Mouse (Mus musculus) liver, adult 2 months (tissue): Measurements from ENCODE around the gene Hydin. TPM values are rescaled to one million over a fixed set of nuclear protein-coding genes. Genes with fewer than 3 reads are reported as not detected.
A peak's percentile ranks its signal among the peaks of the same experiment; 100 is the strongest.

Source experiments
- DNase-seq: peaks from one replicate; pipeline ENCODE4 v3.0.0-alpha.2; 2011; ENCODE audit warnings: low read depth, low spot score; ENCODE audit errors: extremely low read depth
- H3K27ac ChIP-seq: fragments of 200-500 bp; replicated peaks from 2 replicates; pipeline ENCODE4 v1.5.1; 2012; ENCODE audit warnings: low read depth, mild to moderate bottlenecking, control low read depth, inconsistent platforms, low read length; ENCODE audit not compliant: insufficient read depth
- H3K27me3 ChIP-seq: fragments of 200-500 bp; 2 replicates; pipeline ENCODE4 v1.6.1; 2012; ENCODE audit warnings: mild to moderate bottlenecking, moderate library complexity, low read length, inconsistent platforms; ENCODE audit not compliant: control insufficient read depth, insufficient read depth
- H3K36me3 ChIP-seq: fragments of 200-500 bp; 2 replicates; pipeline ENCODE4 v1.6.1; 2012; ENCODE audit warnings: low read length, inconsistent platforms; ENCODE audit not compliant: control insufficient read depth, insufficient read depth
- H3K4me1 ChIP-seq: fragments of 200-500 bp; 2 replicates; pipeline ENCODE4 v1.6.1; 2011; ENCODE audit warnings: low read length; ENCODE audit not compliant: control insufficient read depth, insufficient read depth
- H3K4me3 ChIP-seq: fragments of 200-500 bp; 2 replicates; pipeline ENCODE4 v1.5.1; 2011; ENCODE audit warnings: low read depth, mild to moderate bottlenecking, control low read depth, low read length, moderate library complexity; ENCODE audit not compliant: insufficient read depth
- H3K79me2 ChIP-seq: fragments of 200-500 bp; 2 replicates; pipeline ENCODE4 v1.6.1; 2012; ENCODE audit warnings: inconsistent platforms, mild to moderate bottlenecking, low read length, moderate library complexity; ENCODE audit not compliant: control insufficient read depth, insufficient read depth
- H3K9ac ChIP-seq: fragments of 200-500 bp; 2 replicates; pipeline ENCODE4 v1.6.1; 2012; ENCODE audit warnings: low read depth, mild to moderate bottlenecking, control low read depth, inconsistent platforms, low read length
- CTCF ChIP-seq: fragments of 200-500 bp; IDR thresholded peaks from 2 replicates; pipeline ENCODE4 v1.5.1; 2011; ENCODE audit warnings: low read depth, low read length, control low read depth
- POLR2A ChIP-seq: fragments of 200-500 bp; IDR thresholded peaks from 2 replicates; pipeline ENCODE4 v1.6.1; 2011; ENCODE audit warnings: low read length, control low read depth; ENCODE audit not compliant: insufficient read depth; ENCODE audit errors: extremely low read depth
- WGBS: fragments of 180-500 bp; shearing (Covaris S2); methylation state at CpG from one replicate; pipeline ENCODE4 v1.1.7; 2018; 5-methylcytosine and 5-hydroxymethylcytosine counted together
- polyA plus RNA-seq: library from polyadenylated mRNA; depleted of rRNA; stranded (reverse); fragments of >200 nt; gene quantifications from 2 replicates; pipeline ENCODE4 v1.2.3, GENCODE M21; 2012; rRNA removed
- total RNA-seq: library from RNA; depleted of rRNA; stranded (reverse); fragments of >200 nt; gene quantifications from 2 replicates; pipeline ENCODE4 v1.2.3, GENCODE M21; 2014; rRNA removed

Hydin gene
- under 0.01 TPM in 1 of 2 replicates, not detected in the other for total RNA-seq
- polyA plus RNA-seq, result not detected in 2 replicates

DNA sequence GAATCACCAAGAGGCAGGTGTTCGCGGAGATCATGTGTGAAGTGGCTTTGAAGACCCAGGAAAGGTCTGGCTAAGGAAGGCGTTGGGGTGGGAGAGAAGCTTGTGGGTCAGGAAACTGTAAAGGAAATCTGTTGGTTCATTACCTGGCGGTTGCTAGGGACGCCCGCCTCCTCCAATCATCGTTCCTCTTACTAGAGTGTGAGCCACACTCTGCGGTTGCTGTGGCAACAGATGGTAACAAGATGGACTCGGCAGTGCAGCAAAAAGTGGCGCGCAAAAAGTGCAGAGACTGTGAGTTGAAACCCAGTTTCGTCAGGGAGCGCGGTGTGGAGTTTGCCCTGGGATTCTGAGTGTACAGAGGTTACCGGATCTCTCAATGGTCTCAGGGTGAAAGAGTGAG lies at the start of gene Hydin:
Hydin (plus strand) TSS at position 237 of the 400 bp plus-strand sequence.
- no peak for TF ChIP-seq POLR2A
- TF ChIP-seq CTCF, result no peak
- H3K4me3 ChIP-seq, result no peak within 1 kb of the TSS
- H3K27me3 ChIP-seq, result no peaks in the 10 kb centered on the region
- 2% methylated on average over 15 of the region's 15 CpGs for WGBS
- no peaks in the 10 kb centered on the region for H3K79me2 ChIP-seq
- H3K27ac ChIP-seq, result no peak within 1 kb of the TSS
- H3K36me3 ChIP-seq, result no peaks in the 10 kb centered on the region
- H3K9ac ChIP-seq, result no peak within 1 kb of the TSS
- DNase-seq, result no peak
- no peaks in the 10 kb centered on the region for H3K4me1 ChIP-seq

DNA sequence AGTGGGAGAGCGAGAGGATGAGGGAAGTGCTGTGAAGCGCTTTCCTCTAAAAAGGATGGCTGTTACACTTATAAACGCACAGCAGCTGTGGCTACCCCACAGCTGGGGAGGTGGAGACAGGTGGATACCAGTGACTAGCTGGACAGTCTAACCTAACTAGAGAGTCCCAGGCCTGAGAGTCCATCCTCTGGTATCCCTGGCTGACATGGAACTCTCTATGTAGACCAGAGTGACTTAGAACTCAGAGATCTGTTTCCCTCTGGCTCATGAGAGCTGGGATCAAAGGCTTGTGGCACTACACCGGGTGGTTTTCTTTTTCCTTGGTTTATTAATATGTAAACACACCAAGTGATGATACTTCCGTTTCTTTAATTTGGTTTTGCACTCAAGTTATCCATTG lies 49.6 kb upstream of the Hydin start:
- no peak overlapping the region for H3K9ac ChIP-seq
- H3K27me3 ChIP-seq, result no peaks in the 10 kb centered on the region
- WGBS, result 43% methylated on average over 5 of the region's 5 CpGs
- H3K79me2 ChIP-seq, result 0 out of 2 replicates have a peak, but pooled peaks cover 3% of the 10 kb centered on the region
- peaks cover 20% of the 10 kb centered on the region for H3K36me3 ChIP-seq
- no peak overlapping the region for H3K27ac ChIP-seq
- H3K4me3 ChIP-seq, result peak overlapping the region; percentile 4; the same call in 1 of the 2 replicates
- TF ChIP-seq POLR2A, result no peak
- no peak for TF ChIP-seq CTCF
- peaks cover 2% of the 10 kb centered on the region; the same call in 1 of the 2 replicates for H3K4me1 ChIP-seq
- no peak for DNase-seq

- Histone ChIP-seq H3K27ac (0 out of 2 replicates have a peak overlapping the region, but pooled peaks have one; percentile 11), H3K27me3 (no peaks in the 10 kb centered on the region), H3K36me3 (peaks cover 24% of the 10 kb centered on the region), H3K4me1 (peaks cover 2% of the 10 kb centered on the region; the same call in 1 of the 2 replicates), H3K9ac (peak overlapping the region; percentile 66), H3K4me3 (peak overlapping the region; percentile 73), H3K79me2 (0 out of 2 replicates have a peak, but pooled peaks cover 3% of the 10 kb centered on the region)
- peak; percentile 90 for DNase-seq
- TF ChIP-seq POLR2A, result no peak
- TF ChIP-seq CTCF, result no peak
- under 1% methylated on average over 43 of the region's 43 CpGs for WGBS
These were observed 49.1 kb upstream of the Hydin start for GRCm38 (mm10) chr8:110217681-110218131.

DNA sequence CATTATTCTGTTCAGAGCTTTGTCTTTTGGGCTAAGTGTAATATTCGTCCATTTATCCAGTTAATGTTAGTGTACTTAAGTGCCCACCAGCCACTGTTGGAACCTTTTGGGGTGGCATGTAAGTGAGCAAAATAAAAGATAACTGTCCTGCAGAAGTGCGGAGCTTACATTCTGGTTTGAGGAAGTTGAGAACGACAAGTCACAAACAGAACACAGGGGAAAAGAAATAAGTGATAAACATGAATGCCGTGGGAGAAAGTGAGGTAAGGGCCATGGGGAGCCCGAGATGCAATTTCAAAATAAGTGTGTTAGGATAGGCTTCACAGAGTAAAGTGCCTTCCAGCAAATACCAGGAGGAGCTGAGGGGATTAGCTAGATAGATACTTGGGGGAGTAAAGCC lies 48.3 kb upstream of the Hydin start:
- Histone ChIP-seq H3K4me3 (no peak overlapping the region), H3K79me2 (0 out of 2 replicates have a peak, but pooled peaks cover 3% of the 10 kb centered on the region), H3K27me3 (no peaks in the 10 kb centered on the region), H3K36me3 (peaks cover 31% of the 10 kb centered on the region), H3K9ac (no peak overlapping the region), H3K4me1 (peaks cover 2% of the 10 kb centered on the region; the same call in 1 of the 2 replicates), H3K27ac (no peak overlapping the region)
- no peak for TF ChIP-seq CTCF
- 51% methylated on average over 5 of the region's 5 CpGs for WGBS
- DNase-seq, result no peak

DNA sequence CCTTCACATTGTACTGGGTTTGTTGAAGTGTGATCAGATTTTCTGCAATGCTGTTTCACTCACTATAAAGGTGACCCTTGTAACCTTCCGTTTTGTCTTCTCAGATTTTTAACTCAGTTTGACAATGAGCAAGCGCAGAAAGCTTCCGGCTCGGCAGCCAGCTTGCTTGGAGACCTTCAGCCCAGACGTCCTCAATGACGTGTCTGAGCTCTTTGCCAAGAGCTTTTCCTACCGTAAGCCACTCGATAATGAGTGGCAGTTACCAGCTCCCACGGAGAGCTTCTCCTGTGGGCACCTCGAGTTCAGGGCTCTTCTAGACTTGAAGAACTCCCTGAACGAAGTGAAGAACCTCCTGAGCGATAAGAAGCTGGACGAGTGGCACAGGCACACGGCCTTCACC lies 45.8 kb upstream of the Hydin start:
- H3K9ac ChIP-seq, result no peak overlapping the region
- DNase-seq, result no peak
- H3K27ac ChIP-seq, result no peak overlapping the region
- 0 out of 2 replicates have a peak, but pooled peaks cover 3% of the 10 kb centered on the region for H3K79me2 ChIP-seq
- TF ChIP-seq POLR2A, result no peak
- TF ChIP-seq CTCF, result no peak
- whole genome bisulfite sequencing, result 94% methylated on average over 14 of the region's 14 CpGs
- peaks cover 2% of the 10 kb centered on the region; the same call in 1 of the 2 replicates for H3K4me1 ChIP-seq
- peaks cover 34% of the 10 kb centered on the region for H3K36me3 ChIP-seq
- no peak overlapping the region for H3K4me3 ChIP-seq
- H3K27me3 ChIP-seq, result no peaks in the 10 kb centered on the region

GRCm38 (mm10) chr8:110230803-110231202 lies 36.0 kb upstream of the Hydin start:
- no peak for DNase-seq
- no peaks in the 10 kb centered on the region for H3K27me3 ChIP-seq
- no peak overlapping the region for H3K27ac ChIP-seq
- no peak overlapping the region for H3K4me3 ChIP-seq
- no peaks in the 10 kb centered on the region for H3K36me3 ChIP-seq
- no peaks in the 10 kb centered on the region for H3K79me2 ChIP-seq
- H3K9ac ChIP-seq, result no peak overlapping the region
- 46% methylated on average over 6 of the region's 6 CpGs for WGBS
- H3K4me1 ChIP-seq, result no peaks in the 10 kb centered on the region; the same call in 1 of the 2 replicates
- TF ChIP-seq CTCF (no peak), POLR2A (no peak)
